Mouse (Mus musculus) lung, postnatal 0 days (tissue): ENCODE measurements at regions not wholly inside any gene's neighbourhood (a gene's known extent, or its start where the extent isn't known, plus 50 kb on each side); places are given as distances from the start of the nearest gene placed in this dataset.

Experiments
- CTCF ChIP-seq: IDR thresholded peaks from 2 replicates; pipeline ENCODE4 v1.5.1; 2016; ENCODE audit warnings: antibody characterized with exemption, mild to moderate bottlenecking
- EP300 ChIP-seq: IDR thresholded peaks from 2 replicates; pipeline ENCODE4 v1.6.1; 2016; ENCODE audit warnings: antibody characterized with exemption, mild to moderate bottlenecking, control low read depth

DNA sequence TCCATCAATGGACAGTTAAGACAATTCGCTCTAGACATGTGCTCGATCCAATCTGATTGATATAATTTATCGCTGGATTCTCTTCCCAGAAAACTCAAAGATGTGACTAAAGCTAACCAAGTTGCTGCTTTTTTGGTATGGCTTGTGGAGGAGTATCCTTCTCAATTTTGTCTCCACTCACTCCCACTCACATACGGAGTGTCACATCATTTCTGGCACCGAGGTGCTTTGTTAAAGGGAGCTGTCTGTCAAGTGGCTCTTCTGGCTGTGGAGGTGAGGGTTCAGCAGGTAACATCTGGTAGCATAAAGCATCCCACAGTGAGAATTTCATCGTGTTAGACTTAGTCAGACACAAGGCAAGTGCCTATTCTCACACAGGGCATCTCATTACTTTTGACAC, 120.2 kb upstream of the Plppr1 start:
- TF ChIP-seq EP300 (no peak), CTCF (no peak)
